Mouse (Mus musculus) liver, embryonic 16.5 days (tissue): Measurements from ENCODE around the gene Adgb. TPM values are rescaled to one million over a fixed set of nuclear protein-coding genes. Genes with fewer than 3 reads are reported as not detected.

Experiments used
- ATAC-seq: fragments of 200-750 bp; cut with Nextera tagmentation; 2 replicates; pipeline ENCODE4 v1.8.0; 2017; ENCODE audit warnings: low read depth, mild to moderate bottlenecking, moderate number of reproducible peaks, moderate library complexity
- H3K27ac ChIP-seq: fragments of 300-500 bp; sonication (generic); 2 replicates; pipeline ENCODE4 v1.5.1; 2014; ENCODE audit warnings: mild to moderate bottlenecking, low read length
- H3K27me3 ChIP-seq: fragments of 300-500 bp; sonication (generic); 2 replicates; pipeline ENCODE4 v1.6.1; 2014; ENCODE audit warnings: low read depth, low read length, mixed read lengths; ENCODE audit not compliant: control insufficient read depth, insufficient read depth
- H3K36me3 ChIP-seq: fragments of 300-500 bp; sonication (generic); 2 replicates; pipeline ENCODE4 v1.6.1; 2014; ENCODE audit warnings: mild to moderate bottlenecking; ENCODE audit not compliant: control insufficient read depth, insufficient read depth
- H3K4me1 ChIP-seq: fragments of 300-500 bp; sonication (generic); 2 replicates; pipeline ENCODE4 v1.6.1; 2014; ENCODE audit warnings: low read depth, low read length, mixed read lengths; ENCODE audit not compliant: control insufficient read depth
- H3K4me2 ChIP-seq: fragments of 300-500 bp; sonication (generic); 2 replicates; pipeline ENCODE4 v1.6.1; 2014; ENCODE audit warnings: low read depth, low read length, mixed read lengths
- H3K4me3 ChIP-seq: fragments of 300-500 bp; sonication (generic); 2 replicates; pipeline ENCODE4 v1.5.1; 2014; ENCODE audit warnings: low read depth, mild to moderate bottlenecking, low read length
- H3K9ac ChIP-seq: fragments of 300-500 bp; sonication (generic); 2 replicates; pipeline ENCODE4 v1.6.1; 2014; ENCODE audit warnings: low read depth, low read length
- H3K9me3 ChIP-seq: fragments of 300-500 bp; sonication (generic); replicated peaks from 2 replicates; pipeline ENCODE4 v1.6.1; 2016; ENCODE audit warnings: low read length; ENCODE audit not compliant: control insufficient read depth
- WGBS: fragments of 180-500 bp; shearing (Covaris S2); extraction: QIAGEN DNeasy Blood & Tissue Kit; methylation state at CpG from one replicate; pipeline ENCODE4 v1.1.7; 2014; ENCODE audit not compliant: insufficient replicate concordance; 5-methylcytosine and 5-hydroxymethylcytosine counted together
- polyA plus RNA-seq: library from polyadenylated mRNA; unstranded; fragments of >200 nt; fragmentation: Nextera tagmentation; extraction: Ambion mirVana; gene quantifications from 2 replicates; pipeline ENCODE4 v1.2.1, GENCODE M21; 2015

Gene Adgb
- polyA plus RNA-seq, 1 experiment from 2014 or later = 0.54 TPM

- Histone ChIP-seq H3K4me3 (no peak overlapping the region), H3K36me3 (no peaks in the 10 kb centered on the region), H3K27ac (no peak overlapping the region), H3K27me3 (no peaks in the 10 kb centered on the region), H3K9ac (no peak overlapping the region), H3K4me1 (no peaks in the 10 kb centered on the region), H3K4me2 (no peak overlapping the region), H3K9me3 (no peaks in the 10 kb centered on the region)
- WGBS = 51% methylated on average over 3 of the region's 3 CpGs
- no peak for ATAC-seq
Observed at GRCm38 (mm10) chr10:10444841-10445466, 27.2 kb downstream of the Adgb start.

- H3K27ac ChIP-seq = no peak overlapping the region
- no peak overlapping the region for H3K4me2 ChIP-seq
- H3K36me3 ChIP-seq = no peaks in the 10 kb centered on the region
- H3K27me3 ChIP-seq = no peaks in the 10 kb centered on the region
- no peaks in the 10 kb centered on the region for H3K4me1 ChIP-seq
- no peak overlapping the region for H3K4me3 ChIP-seq
- H3K9ac ChIP-seq = no peak overlapping the region
- ATAC-seq = no peak
- H3K9me3 ChIP-seq = no peaks in the 10 kb centered on the region
Observed at GRCm38 (mm10) chr10:10443558-10443957, 28.6 kb downstream of the Adgb start.

GRCm38 (mm10) chr10:10435014-10435413, 37.1 kb downstream of the Adgb start:
- 50% methylated on average over 1 of the region's 1 CpGs for WGBS
- no peak for ATAC-seq
- H3K36me3 ChIP-seq = no peaks in the 10 kb centered on the region
- H3K4me2 ChIP-seq = no peak overlapping the region
- H3K9me3 ChIP-seq = no peaks in the 10 kb centered on the region
- H3K4me1 ChIP-seq = no peaks in the 10 kb centered on the region
- H3K27ac ChIP-seq = no peak overlapping the region
- H3K9ac ChIP-seq = no peak overlapping the region
- no peak overlapping the region for H3K4me3 ChIP-seq
- H3K27me3 ChIP-seq = no peaks in the 10 kb centered on the region

- no peak for ATAC-seq
- Histone ChIP-seq H3K4me1 (no peaks in the 10 kb centered on the region), H3K9me3 (no peaks in the 10 kb centered on the region), H3K27me3 (no peaks in the 10 kb centered on the region), H3K27ac (no peak overlapping the region), H3K36me3 (no peaks in the 10 kb centered on the region), H3K4me2 (no peak overlapping the region), H3K4me3 (no peak overlapping the region), H3K9ac (no peak overlapping the region)
- WGBS = 38% methylated on average over 5 of the region's 5 CpGs
Observed at GRCm38 (mm10) chr10:10429635-10430034, 42.5 kb downstream of the Adgb start.

GRCm38 (mm10) chr10:10429032-10429431, 43.1 kb downstream of the Adgb start:
- no peaks in the 10 kb centered on the region for H3K27me3 ChIP-seq
- no peak overlapping the region for H3K27ac ChIP-seq
- no peak overlapping the region for H3K4me2 ChIP-seq
- no peak for ATAC-seq
- no peaks in the 10 kb centered on the region for H3K36me3 ChIP-seq
- no peak overlapping the region for H3K4me3 ChIP-seq
- 59% methylated on average over 7 of the region's 7 CpGs for WGBS
- no peak overlapping the region for H3K9ac ChIP-seq
- H3K4me1 ChIP-seq = no peaks in the 10 kb centered on the region
- no peaks in the 10 kb centered on the region for H3K9me3 ChIP-seq

- Histone ChIP-seq H3K27ac (no peak overlapping the region), H3K27me3 (no peaks in the 10 kb centered on the region), H3K4me2 (no peak overlapping the region), H3K9ac (no peak overlapping the region), H3K36me3 (no peaks in the 10 kb centered on the region), H3K4me1 (no peaks in the 10 kb centered on the region), H3K9me3 (no peaks in the 10 kb centered on the region), H3K4me3 (no peak overlapping the region)
- WGBS = 60% methylated on average over 2 of the region's 2 CpGs
- no peak for ATAC-seq
Observed at GRCm38 (mm10) chr10:10424383-10424782, 47.7 kb downstream of the Adgb start.

- Histone ChIP-seq H3K4me3 (no peak overlapping the region), H3K36me3 (no peaks in the 10 kb centered on the region), H3K27me3 (no peaks in the 10 kb centered on the region), H3K9me3 (no peaks in the 10 kb centered on the region), H3K4me1 (no peaks in the 10 kb centered on the region), H3K4me2 (no peak overlapping the region), H3K9ac (no peak overlapping the region), H3K27ac (no peak overlapping the region)
- WGBS = 12% methylated on average over 5 of the region's 5 CpGs
- no peak for ATAC-seq
Observed at GRCm38 (mm10) chr10:10411046-10411445, 61.1 kb downstream of the Adgb start.

- Histone ChIP-seq H3K27ac (no peak overlapping the region), H3K9ac (no peak overlapping the region), H3K4me1 (no peaks in the 10 kb centered on the region), H3K9me3 (no peaks in the 10 kb centered on the region), H3K36me3 (no peaks in the 10 kb centered on the region), H3K27me3 (no peaks in the 10 kb centered on the region), H3K4me2 (no peak overlapping the region), H3K4me3 (no peak overlapping the region)
- 19% methylated on average over 3 of the region's 3 CpGs for WGBS
- no peak for ATAC-seq
Observed at GRCm38 (mm10) chr10:10408166-10408565, 64.0 kb downstream of the Adgb start.

- Histone ChIP-seq H3K9ac (no peak overlapping the region), H3K4me2 (no peak overlapping the region), H3K4me1 (no peaks in the 10 kb centered on the region), H3K27me3 (no peaks in the 10 kb centered on the region), H3K4me3 (no peak overlapping the region), H3K36me3 (no peaks in the 10 kb centered on the region), H3K27ac (no peak overlapping the region; the same call in 1 of the 2 replicates), H3K9me3 (no peaks in the 10 kb centered on the region)
- ATAC-seq = peak; percentile 61
- 20% methylated on average over 4 of the region's 4 CpGs for WGBS
Observed at GRCm38 (mm10) chr10:10395784-10396481, 76.2 kb downstream of the Adgb start.
